Mouse (Mus musculus): ENCODE data around the gene Irf6.

DNA sequence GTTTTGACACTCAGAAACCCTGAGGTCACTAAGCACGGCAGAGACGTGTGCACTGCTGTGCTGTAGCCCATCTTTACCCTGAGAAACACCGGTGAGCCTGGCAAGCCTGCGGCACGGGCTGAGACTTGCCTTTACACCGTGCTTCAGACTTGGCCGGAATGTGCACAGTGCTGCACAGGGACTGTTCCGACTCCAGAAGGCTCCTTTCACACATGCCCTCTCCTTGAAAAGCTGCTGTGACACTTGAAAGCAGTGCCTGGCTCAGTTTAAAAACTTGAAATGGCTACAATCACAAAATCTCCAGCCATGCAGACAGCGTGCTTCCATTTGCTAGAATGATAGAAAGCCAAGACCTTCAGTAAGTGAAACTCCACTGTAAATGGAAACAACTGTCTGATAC lies 40.8 kb upstream of the Irf6 start:
- TF ChIP-seq EP300 (IDR thresholded peaks at IDR 0.05; ENCODE audit: low read depth) (no peak), CTCF (IDR thresholded peaks at IDR 0.05; ENCODE audit: low read depth) (no peak)

All from liver, embryonic 14.5 days (tissue).